Mouse (Mus musculus) adrenal gland, postnatal 36 days (tissue): ENCODE results near the gene Sept9. TPM values are rescaled to one million over a fixed set of nuclear protein-coding genes. Genes with fewer than 3 reads are reported as not detected.

Experiments
- DNase-seq, 2 experiments: peaks; one replicate each; pipeline ENCODE4 v3.0.0; 2021; ENCODE audit warnings: mixed read lengths in 1 of 2
- total RNA-seq, 2 experiments: library from RNA; stranded (reverse); gene quantifications; 2 replicates each; pipeline ENCODE4 v1.2.3; 2021

The Sept9 gene
- total RNA-seq, 2 experiments from 2014 or later: 117 to 134 TPM

GRCm38 (mm10) chr11:117220777-117221176 is 21.3 kb downstream of the Sept9 start:
- peak in 1 of 2 experiments; percentile 0 for DNase-seq

GRCm38 (mm10) chr11:117221182-117221581 is 21.7 kb downstream of the Sept9 start:
- peak in 1 of 2 experiments; percentile 53 for DNase-seq

GRCm38 (mm10) chr11:117222899-117223298 is 23.4 kb downstream of the Sept9 start:
- peak in 1 of 2 experiments; percentile 27 for DNase-seq

GRCm38 (mm10) chr11:117224804-117225203 is 25.3 kb downstream of the Sept9 start:
- peak in 1 of 2 experiments; percentile 5 for DNase-seq

- peak in 1 of 2 experiments; percentile 0 for DNase-seq
These were observed 26.2 kb downstream of the Sept9 start for GRCm38 (mm10) chr11:117225531-117226213.

GRCm38 (mm10) chr11:117226214-117226535 is 26.7 kb downstream of the Sept9 start:
- no peak for DNase-seq

- DNase-seq: peak in 1 of 2 experiments; percentile 0
These were observed 28.7 kb downstream of the Sept9 start for GRCm38 (mm10) chr11:117228139-117228538.

GRCm38 (mm10) chr11:117231551-117231950 is 32.1 kb downstream of the Sept9 start:
- peak; percentile 73 to 79 for DNase-seq

- DNase-seq: peak; percentile 83 to 93
These were observed 32.6 kb downstream of the Sept9 start for GRCm38 (mm10) chr11:117232032-117232431.

GRCm38 (mm10) chr11:117232886-117233458 is 33.5 kb downstream of the Sept9 start:
- peak; percentile 68 to 71 for DNase-seq

- peak in 1 of 2 experiments; percentile 20 for DNase-seq
These were observed 34.4 kb downstream of the Sept9 start for GRCm38 (mm10) chr11:117233818-117234217.

GRCm38 (mm10) chr11:117235086-117235897 is 35.8 kb downstream of the Sept9 start:
- peak; percentile 87 to 90 for DNase-seq

- no peak for DNase-seq
These were observed 36.5 kb downstream of the Sept9 start for GRCm38 (mm10) chr11:117235898-117236459.

- peak; percentile 93 to 94 for DNase-seq
These were observed 38.7 kb downstream of the Sept9 start for GRCm38 (mm10) chr11:117238169-117238568.

GRCm38 (mm10) chr11:117239617-117240016 is 40.2 kb downstream of the Sept9 start:
- peak; percentile 77 for DNase-seq

- no peak for DNase-seq
These were observed 40.9 kb downstream of the Sept9 start for GRCm38 (mm10) chr11:117240322-117240721.

GRCm38 (mm10) chr11:117240861-117241738 is 41.6 kb downstream of the Sept9 start:
- DNase-seq: no peak

GRCm38 (mm10) chr11:117242339-117243084 is 43.1 kb downstream of the Sept9 start:
- no peak for DNase-seq

- DNase-seq: no peak
These were observed 44.3 kb downstream of the Sept9 start for GRCm38 (mm10) chr11:117243536-117244290.
